Mouse (Mus musculus): ENCODE data around the gene Tradd. TPM values are rescaled to one million over a fixed set of nuclear protein-coding genes. Genes with fewer than 3 reads are reported as not detected.
"Not testable (repeated sequence)": the region's sequence is repeated elsewhere in the genome, so short reads cannot be mapped to it uniquely, and the experiment has no call there.

Gene Tradd
- total RNA-seq, 1 experiment from 2014 or later = 20.2 TPM

DNA sequence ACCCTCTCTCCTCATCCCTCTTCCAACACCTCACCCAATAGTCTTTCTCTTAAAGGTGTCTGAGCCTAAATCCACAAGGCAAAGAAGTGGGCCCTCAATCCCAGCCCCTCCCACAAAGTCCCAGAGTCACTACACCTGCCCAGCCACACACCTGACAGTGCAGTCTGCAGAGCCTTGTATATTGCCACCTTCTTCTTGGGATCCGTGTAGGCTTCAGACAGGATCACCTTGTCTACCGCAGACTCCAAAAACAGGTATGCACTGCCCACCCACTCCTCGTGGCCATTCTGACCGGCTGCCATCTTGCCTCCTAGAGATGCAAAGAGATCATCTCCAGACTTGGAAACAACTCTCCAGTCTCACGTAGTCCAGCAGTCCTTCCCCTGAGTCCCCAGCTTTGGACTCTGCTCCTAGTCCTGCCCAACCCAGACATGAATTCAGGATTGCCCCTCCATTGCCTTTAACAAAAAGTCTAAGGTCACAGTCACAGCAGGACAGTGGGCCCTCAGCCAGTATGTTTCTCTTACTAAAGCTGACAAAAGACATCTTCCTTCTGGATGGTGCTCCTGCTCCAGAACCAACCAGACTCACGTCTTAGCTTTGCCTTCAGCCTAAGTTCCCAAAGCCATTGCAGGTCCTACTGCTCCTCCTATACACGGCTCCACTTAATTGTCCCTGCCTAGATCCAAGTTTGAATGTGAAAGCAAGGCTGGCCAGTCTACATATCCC, 3.9 kb downstream of the Tradd start:
- ATAC-seq (replicated peaks in 1 of 2; ENCODE audit: insufficient read depth in 1 of 2, low FRiP score in 2 of 2, low TSS enrichment in 1 of 2, low read depth in 1 of 2, poor library complexity in 2 of 2, severe bottlenecking in 2 of 2) = no peak

DNA sequence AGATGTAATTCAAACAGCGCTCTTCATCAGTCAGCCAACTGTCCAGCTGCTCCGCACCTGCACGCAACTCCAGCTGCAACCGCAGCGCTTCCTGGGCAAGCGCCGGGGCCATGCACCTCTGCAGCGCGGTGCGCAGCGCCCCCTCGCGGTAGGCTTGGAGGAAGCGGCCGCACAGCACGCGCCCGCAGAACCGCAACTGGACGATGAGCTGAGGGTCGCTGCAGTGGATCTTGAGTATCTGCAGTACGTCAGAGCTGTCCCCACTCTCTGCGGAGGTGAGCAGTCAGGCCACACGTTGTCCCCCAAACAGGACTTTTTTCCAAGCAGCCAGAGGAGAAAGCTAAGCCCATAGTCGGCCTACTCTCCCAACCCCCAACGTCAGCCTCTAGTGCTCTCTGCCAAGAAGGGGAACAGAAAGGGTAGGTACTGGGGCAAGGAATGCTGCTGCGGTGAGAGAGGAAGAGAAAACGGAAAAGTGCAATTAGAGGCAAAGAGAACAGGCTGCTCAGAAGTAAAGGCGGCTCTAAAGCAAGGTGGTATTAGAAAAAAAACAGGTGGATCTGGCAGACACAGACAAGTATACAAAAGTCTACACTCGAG, 4.6 kb downstream of the Tradd start:
- ATAC-seq (replicated peaks in 1 of 2; ENCODE audit: insufficient read depth in 1 of 2, low FRiP score in 2 of 2, low TSS enrichment in 1 of 2, low read depth in 1 of 2, poor library complexity in 2 of 2, severe bottlenecking in 2 of 2) = peak; percentile 58 to 60

DNA sequence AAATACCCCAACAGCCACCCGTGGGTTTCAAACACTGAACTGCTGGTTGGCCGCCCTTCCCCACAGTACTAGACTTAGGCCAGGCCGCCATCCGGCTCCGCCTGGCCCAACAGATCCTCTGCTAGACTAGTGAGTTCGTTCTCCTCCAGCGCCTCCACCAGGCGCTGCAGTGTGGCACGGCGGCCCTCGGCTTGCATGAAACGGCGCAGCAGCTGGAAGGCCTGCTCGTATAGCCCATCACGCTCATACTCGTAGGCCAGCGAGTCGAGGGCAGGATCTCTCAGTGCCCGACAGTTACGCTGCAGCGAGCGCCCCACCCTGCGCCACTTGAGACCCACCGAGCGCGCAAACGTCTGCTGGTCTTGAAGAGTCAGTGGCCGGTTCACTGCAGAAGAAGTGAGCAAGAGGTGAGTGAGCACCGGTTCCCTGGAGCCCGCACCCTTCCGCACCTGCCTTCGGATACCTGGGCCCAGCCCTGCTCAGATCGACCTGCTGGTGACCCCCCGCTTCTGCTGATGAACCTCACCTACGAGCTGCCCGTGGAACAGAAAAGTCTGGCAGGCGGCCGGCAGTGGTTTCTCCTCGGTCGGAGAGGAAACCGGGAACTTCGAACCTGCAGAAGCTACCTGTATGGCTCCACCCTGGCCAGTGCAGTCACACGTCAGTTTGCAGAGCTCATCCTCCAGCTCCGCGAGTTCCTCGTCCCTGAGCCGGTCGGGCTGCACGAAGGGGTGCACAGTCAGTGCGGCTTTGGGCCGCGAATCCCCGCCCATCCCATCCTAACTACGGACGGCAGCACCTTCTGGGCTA, 5.3 kb downstream of the Tradd start:
- ATAC-seq (replicated peaks in 1 of 2; ENCODE audit: insufficient read depth in 1 of 2, low FRiP score in 2 of 2, low TSS enrichment in 1 of 2, low read depth in 1 of 2, poor library complexity in 2 of 2, severe bottlenecking in 2 of 2) = peak in 1 of 2 experiments; percentile 2; a peak in 2 of 4 replicates

DNA sequence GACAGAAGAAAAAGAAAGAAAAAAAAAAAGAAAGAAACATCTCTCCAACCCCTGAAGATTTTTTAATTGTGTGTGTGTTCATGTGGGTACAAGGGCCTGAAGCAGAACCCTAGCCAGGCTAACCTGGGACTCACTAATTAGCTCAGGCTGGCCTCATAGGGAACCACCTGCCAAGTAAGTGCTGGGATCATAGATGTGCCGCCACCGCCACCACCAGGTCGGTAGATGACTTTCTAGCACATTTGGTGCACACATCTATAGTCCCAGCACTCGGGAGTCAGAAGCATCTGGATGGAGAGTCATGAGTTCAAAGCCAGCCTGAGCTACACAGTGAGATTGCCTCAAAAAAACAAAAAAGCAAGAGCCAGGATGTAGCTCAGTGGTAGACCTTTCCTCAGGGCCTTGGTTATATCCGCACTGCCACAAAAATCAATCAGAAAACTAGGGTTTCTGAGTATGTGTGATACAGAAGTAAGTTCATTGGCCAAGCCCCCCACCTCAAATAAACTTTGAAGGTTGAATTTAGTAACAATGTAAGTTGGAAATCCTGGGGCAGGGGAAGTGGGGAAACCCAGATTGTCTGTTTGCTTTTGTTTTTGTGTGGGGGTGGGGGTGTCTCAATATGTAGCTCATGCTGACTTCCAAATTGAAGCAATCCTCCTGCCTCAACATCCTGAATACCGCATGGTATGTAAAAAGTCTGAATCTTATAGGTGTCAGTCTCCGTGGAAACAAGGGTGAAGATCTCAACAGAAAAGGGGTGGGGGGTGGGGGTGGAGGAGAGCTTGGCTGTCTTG, 6.9 kb downstream of the Tradd start:
- ATAC-seq (replicated peaks in 1 of 2; ENCODE audit: insufficient read depth in 1 of 2, low FRiP score in 2 of 2, low TSS enrichment in 1 of 2, low read depth in 1 of 2, poor library complexity in 2 of 2, severe bottlenecking in 2 of 2) = no peak

DNA sequence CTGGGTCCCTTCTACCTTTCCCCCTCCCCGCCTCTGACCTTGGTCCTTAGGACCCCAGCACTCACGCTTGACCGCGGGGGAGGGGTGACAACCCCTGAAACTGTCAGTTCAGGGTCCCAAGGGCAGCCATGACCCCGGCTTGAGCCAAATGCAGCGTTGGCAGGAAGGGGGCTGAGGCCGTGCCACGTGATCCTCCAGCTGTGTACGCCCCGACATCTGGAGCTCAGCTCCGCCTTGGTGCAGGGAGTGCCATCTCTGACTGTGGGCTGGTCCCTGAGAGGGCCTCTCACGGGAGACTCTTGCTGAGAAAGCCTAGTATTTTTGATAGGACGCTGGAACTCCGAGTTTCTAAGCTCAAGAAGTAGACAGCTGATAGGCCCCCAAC, 9.5 kb downstream of the Tradd start, which contains the start of gene B3gnt9:
Gene B3gnt9 (minus strand): TSS at position 188 of the 385 bp plus-strand sequence.
- peak; percentile 18 to 29; a peak in 1 of 4 replicates for ATAC-seq (replicated peaks in 1 of 2; ENCODE audit: insufficient read depth in 1 of 2, low FRiP score in 2 of 2, low TSS enrichment in 1 of 2, low read depth in 1 of 2, poor library complexity in 2 of 2, severe bottlenecking in 2 of 2)

DNA sequence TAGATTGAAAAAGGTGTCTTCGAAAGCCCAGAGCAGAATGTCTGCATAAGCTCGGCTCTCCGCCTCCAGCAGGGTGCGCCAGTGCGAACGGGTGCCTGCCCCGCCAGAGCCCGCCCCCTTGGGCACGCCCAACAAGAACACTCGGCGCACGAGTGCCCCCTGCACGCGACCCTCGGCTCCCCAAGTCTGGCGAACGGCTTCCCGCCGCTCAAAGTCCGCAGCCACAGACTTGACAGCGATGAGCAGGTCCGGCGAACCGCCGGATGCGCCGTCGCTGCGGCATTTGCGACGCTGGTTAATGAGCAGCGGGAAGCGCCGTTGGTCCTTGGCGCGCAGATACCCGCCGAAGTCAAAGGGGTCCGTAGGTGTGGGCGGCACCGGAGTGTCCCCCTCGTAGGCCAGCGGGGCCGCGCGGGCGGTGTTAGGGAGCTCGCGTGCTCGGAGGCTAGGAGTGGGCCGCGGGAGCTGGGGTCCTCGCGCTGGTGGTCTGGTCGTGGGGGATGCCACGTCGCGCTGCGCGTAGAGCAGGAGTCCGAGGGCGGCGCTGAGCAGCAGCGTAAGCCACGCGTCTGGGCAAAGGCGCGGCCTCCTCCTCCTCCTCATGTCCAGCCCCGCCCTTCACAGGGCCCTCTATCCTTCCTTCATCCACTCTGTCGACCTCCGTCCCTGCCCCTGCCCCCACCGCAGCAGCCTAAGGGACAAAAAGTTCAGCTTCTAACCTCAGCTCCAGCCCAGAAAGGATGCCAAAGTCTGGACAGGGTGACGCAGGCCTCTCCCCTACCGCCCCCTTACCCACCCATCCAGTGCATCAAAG, 10.1 kb downstream of the Tradd start:
- peak; percentile 81 to 88 for ATAC-seq (replicated peaks in 1 of 2; ENCODE audit: insufficient read depth in 1 of 2, low FRiP score in 2 of 2, low TSS enrichment in 1 of 2, low read depth in 1 of 2, poor library complexity in 2 of 2, severe bottlenecking in 2 of 2)

DNA sequence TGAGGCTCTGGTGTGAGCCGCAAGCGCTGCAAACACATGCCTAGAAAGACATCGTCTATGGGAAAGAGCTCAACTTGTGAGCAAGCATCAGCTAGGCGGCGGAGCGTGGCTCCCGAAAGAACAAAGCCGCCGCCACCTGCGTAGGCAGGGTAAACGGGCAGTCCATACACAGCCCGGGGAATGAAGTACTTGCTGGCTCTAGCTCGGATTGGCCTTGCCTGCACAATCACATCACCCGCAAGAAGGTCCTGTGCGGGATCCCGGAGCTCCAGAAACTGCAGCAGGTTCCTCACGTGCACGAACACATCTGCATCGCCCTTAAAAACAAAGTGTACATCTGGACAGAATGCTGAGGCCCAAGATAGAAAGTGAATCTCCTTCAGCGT, 10.7 kb downstream of the Tradd start:
- no peak for ATAC-seq (replicated peaks in 1 of 2; ENCODE audit: insufficient read depth in 1 of 2, low FRiP score in 2 of 2, low TSS enrichment in 1 of 2, low read depth in 1 of 2, poor library complexity in 2 of 2, severe bottlenecking in 2 of 2)

DNA sequence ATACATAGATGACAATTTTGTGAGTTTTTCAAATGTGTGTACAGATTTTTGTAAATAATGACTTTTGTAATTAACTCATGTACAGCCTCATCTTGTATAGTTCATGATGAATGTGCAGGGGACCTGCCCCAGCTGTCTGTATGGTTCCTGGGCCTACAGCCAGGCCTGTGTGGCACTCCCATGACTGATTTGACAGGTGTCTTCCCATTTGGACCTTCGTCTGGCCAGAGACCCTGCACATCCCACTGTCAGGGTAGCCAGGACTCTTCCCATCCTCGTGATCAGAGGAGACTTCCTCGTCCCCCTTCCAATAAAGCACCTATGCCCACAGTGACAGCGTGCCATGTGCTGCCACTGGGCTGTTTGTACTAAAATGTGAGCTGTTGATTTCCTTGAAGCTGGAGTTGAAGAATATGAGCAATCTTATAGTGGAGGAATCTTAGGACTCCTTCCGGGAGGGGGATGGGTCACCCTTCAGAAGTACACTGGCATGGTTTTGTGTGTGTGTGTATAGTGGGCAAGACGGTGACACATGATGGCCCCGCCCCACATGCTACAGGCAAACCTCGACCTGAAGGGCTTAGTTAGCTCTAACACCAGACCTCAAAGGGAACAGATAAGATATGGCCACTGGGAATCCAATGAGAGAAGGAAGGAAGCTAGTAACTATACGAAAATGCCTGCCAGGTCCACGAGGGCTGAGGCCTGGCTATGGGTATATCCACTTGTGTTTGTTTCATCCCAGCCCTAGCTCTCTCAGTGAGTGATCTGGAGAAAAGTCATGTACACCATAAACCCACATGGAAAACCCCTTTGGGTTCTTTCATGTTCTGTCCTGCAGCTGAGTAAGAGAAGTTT, 11.5 kb downstream of the Tradd start:
- no peak for ATAC-seq (replicated peaks in 1 of 2; ENCODE audit: insufficient read depth in 1 of 2, low FRiP score in 2 of 2, low TSS enrichment in 1 of 2, low read depth in 1 of 2, poor library complexity in 2 of 2, severe bottlenecking in 2 of 2)

DNA sequence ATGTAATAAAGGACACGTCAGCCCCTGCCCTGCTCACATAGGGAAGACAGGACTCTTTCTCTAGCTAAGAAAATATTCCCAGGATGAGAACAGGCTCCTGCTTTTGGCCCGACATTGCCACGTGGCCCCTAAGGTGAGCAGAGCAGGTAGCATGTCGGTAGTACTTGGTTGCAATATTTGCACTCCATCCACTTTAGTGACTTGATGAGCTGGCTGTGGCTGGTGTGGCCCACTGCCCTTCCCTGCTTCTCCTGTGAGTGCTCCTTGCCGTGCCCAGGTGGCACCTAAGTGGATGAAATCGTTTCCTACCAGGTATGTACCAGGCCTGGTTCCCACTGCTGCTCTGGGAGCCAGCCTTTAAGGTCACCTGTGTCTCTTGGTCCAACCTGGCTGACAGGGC, 12.5 kb downstream of the Tradd start:
- ATAC-seq (replicated peaks in 1 of 2; ENCODE audit: insufficient read depth in 1 of 2, low FRiP score in 2 of 2, low TSS enrichment in 1 of 2, low read depth in 1 of 2, poor library complexity in 2 of 2, severe bottlenecking in 2 of 2) = no peak

DNA sequence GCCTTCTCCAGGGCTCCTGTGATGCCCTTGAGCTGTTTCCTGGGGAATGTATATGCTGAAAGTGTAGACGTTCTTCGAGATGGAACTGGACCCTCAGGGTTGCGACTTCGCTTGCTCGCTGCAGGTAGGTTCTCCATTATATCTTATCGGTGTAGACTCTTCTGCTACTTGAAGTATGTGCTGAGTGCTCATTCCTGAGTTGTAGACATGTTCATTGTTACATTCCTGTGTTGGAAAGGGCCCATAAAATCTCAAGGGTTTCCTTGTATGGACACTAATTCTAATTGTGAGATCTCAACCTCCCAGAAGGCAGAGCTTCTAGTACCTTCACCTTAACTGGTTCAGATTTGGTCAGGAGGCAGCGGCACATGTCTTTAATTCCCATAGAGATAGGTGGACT, 23.4 kb downstream of the Tradd start:
- ATAC-seq (replicated peaks in 1 of 2; ENCODE audit: insufficient read depth in 1 of 2, low FRiP score in 2 of 2, low TSS enrichment in 1 of 2, low read depth in 1 of 2, poor library complexity in 2 of 2, severe bottlenecking in 2 of 2) = no peak

DNA sequence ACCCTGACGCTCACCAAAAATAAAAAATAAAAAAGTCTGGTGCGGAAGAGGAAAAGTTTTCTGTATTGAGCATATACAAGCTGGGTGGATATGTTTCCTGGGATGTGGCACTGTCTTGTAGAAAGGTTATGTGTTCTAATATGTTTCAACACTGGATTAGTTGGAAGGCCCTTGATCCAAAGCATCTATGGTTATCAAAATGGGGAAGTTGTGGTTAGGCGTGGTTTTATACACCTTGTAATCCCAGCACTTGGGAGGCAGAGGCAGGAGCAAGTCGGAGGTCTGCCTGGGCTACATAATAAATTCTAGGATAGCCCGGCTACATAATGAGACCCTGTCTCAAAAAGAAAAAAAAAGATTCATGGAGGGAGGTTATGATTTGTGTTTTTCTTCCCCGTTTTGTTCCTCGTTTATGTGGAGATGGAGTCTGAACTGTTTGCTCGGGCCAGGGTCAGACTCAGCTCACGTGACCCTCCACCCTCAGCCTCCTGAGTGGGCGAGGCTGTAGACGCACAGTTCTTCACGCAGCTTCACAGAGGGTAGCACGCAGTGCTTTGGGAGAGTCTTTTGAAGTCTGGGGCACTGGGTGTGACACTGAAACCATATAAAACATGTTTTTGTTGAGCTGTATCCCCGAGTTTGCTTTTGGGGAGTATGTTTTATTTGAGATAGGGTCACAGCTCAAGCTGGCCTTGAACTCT, 26.8 kb downstream of the Tradd start:
- ATAC-seq (replicated peaks in 1 of 2; ENCODE audit: insufficient read depth in 1 of 2, low FRiP score in 2 of 2, low TSS enrichment in 1 of 2, low read depth in 1 of 2, poor library complexity in 2 of 2, severe bottlenecking in 2 of 2) = peak in 1 of 2 experiments; percentile 60; a peak in 1 of 4 replicates

DNA sequence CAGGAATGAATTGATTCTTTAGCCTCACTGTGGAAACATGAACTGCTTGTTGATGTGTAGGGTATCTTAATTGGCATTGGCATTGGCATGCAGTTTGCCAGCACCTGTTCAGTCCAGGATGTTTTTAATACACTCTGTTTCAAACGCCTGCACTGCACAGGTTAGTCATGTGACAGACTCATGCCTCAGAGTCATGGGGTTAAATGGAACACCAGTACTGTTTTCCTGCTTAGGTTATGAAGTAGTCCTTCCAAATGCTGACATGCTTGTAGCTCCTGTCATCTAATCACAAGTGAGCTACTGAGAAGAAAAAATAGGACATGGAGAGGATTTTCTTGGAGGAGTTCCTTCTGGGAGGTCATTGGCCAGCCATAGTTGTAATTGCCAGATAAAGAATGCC, 29.2 kb downstream of the Tradd start:
- ATAC-seq (replicated peaks in 1 of 2; ENCODE audit: insufficient read depth in 1 of 2, low FRiP score in 2 of 2, low TSS enrichment in 1 of 2, low read depth in 1 of 2, poor library complexity in 2 of 2, severe bottlenecking in 2 of 2) = no peak

DNA sequence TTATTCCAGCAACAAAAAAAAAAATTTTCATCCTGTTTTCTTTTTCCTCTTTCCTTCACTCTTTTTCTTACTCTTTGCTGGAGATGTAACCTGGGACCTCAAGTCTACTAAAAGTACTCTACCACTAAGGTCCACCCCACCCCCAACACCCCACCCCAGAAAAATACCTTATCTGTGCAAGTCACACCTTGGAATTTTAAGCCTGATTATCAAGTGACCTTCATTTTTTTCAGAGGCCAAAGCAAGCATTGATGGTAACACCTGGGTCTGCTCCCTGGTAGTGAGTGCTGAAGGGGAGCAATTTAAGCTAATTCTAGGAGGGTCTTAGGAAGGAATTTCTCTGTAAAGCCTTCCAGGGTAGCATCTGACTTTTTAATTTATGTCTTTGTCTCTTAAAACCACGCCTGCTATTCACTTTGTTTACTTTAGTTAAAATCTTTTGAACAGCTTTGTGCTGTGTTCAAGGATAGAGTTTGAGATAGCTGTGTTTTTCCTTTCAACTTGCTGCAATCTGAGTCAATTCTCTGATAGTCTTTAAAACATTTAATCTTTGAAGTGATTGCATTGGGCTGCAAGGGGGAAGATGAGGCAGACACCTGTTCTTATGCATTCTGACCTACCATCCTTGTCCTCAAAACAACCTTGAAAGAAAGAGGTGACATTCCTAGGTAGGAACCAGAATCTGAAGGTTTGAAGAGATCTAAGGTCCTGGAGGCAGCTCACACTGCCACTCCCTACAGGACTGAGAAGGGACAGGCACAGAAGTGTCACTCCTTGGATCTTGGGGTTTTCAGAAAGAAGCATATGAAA, 31.1 kb downstream of the Tradd start:
- ATAC-seq (replicated peaks in 1 of 2; ENCODE audit: insufficient read depth in 1 of 2, low FRiP score in 2 of 2, low TSS enrichment in 1 of 2, low read depth in 1 of 2, poor library complexity in 2 of 2, severe bottlenecking in 2 of 2) = no peak

DNA sequence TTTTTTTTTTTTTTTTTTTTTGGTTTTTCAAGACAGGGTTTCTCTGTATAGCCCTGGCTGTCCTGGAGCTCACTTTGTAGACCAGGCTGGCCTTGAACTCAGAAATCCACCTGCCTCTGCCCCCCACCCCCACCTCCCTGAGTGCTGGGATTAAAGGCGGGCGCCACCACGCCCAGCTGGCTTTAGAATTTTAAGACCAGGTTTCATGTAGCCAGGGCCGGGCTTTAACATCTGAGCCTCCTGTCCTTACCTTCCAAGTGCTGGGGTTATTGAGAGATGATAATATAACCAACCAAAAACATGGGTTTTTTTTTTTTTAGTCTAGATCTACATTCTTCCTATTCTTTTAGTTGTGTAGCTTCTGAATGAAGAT, 32.1 kb downstream of the Tradd start:
- ATAC-seq (replicated peaks in 1 of 2; ENCODE audit: insufficient read depth in 1 of 2, low FRiP score in 2 of 2, low TSS enrichment in 1 of 2, low read depth in 1 of 2, poor library complexity in 2 of 2, severe bottlenecking in 2 of 2) = not testable (repeated sequence)
